Mouse (Mus musculus): ENCODE results near the gene Stom.

Stom gene

DNA sequence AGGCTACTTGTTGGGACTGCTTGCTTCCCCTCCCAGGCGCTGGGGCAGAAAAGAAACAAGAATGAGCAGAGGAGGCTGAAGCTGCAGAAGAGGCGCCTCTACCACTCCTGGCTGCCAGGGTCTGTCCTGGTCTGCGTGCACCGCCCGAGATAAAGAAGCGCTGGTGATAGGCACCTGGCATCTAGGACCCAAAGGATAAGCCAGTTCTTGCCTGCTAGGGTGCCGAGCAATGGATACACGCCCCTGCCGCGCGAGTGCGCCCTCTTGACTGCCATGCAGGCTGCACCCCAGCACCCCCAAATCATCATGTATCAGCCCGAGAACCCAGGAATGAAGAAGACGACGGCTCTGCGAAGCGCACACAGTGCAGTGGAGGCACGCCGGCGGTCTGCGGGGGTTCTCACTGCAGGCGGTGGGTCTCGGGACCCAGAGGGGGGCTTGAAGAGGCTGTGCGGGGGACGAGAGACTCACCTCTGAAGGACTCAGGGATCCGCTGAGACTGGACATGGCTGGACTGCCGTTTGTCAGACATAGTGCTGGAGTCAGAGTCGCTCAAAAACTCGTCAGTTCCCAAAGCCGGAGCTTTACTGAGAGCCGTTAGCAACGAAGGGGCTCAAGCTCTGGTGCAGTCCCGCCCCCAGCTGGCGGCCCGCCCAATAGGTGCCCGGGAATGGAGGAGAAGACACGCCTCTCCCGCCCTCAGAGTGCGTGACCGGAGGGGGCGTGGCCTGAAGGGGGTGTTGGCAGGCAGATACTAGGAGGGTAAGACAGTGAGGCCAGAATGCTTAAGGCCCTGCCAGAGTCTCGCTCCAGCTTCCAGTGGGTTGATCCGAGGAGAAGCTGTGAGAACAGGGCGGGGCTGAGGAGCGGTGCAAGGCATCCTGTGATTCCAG, at the start of gene Stom:
Stom (minus strand) TSS at position 589 of the 893 bp plus-strand sequence.
- Histone ChIP-seq H3K4me3 (replicated peaks; ENCODE audit: low read length) (peak within 1 kb of the TSS; percentile 90), H3K36me3 (ENCODE audit: insufficient read depth, low read length) (no peaks in the 10 kb centered on the region), H3K4me1 (replicated peaks; ENCODE audit: low read depth, low read length) (peaks cover 35% of the 10 kb centered on the region), H3K9me3 (ENCODE audit: low read length) (no peaks in the 10 kb centered on the region), H3K27me3 (ENCODE audit: insufficient read depth, low read length) (peaks cover 16% of the 10 kb centered on the region)
- TF ChIP-seq CTCF (conservative IDR thresholded peaks at IDR 0.05; ENCODE audit: low read length) (no peak), NANOG (IDR thresholded peaks at IDR 0.05; ENCODE audit: borderline replicate concordance, low read length) (no peak), POU5F1 (IDR thresholded peaks at IDR 0.05; ENCODE audit: borderline replicate concordance, low read length) (no peak)

DNA sequence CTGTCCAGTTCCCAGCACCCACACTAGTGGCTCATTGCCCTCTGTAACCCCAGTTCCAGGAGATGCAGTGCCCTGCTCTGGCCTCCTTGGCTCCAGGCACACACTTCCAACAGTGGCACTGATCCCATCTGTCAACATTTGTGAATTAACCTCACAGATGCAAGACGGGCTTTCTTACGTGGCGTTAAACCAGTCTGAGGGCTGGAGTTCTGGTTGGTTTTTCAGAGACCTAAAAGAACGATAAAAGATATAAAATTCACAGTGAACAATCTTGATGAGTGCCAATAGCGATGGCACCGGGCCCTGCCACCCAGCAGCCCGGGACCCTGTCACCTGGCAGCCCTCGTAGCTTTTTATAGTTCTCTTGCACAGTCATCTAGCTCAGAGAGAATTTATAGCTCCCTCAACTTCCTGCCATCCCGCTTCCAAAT, 48.7 kb upstream of the Stom start:
- H3K4me3 ChIP-seq (replicated peaks; ENCODE audit: low read length) = no peak overlapping the region
- TF ChIP-seq NANOG (IDR thresholded peaks at IDR 0.05; ENCODE audit: borderline replicate concordance, low read length) = no peak
- TF ChIP-seq CTCF (conservative IDR thresholded peaks at IDR 0.05; ENCODE audit: low read length) = no peak
- TF ChIP-seq POU5F1 (IDR thresholded peaks at IDR 0.05; ENCODE audit: borderline replicate concordance, low read length) = no peak
- H3K36me3 ChIP-seq (ENCODE audit: insufficient read depth, low read length) = no peaks in the 10 kb centered on the region
- H3K4me1 ChIP-seq (replicated peaks; ENCODE audit: low read depth, low read length) = no peaks in the 10 kb centered on the region
- no peaks in the 10 kb centered on the region; the same call in 1 of the 2 replicates for H3K27me3 ChIP-seq (ENCODE audit: insufficient read depth, low read length)
- H3K9me3 ChIP-seq (ENCODE audit: low read length) = peaks cover 8% of the 10 kb centered on the region; the same call in 1 of the 2 replicates

DNA sequence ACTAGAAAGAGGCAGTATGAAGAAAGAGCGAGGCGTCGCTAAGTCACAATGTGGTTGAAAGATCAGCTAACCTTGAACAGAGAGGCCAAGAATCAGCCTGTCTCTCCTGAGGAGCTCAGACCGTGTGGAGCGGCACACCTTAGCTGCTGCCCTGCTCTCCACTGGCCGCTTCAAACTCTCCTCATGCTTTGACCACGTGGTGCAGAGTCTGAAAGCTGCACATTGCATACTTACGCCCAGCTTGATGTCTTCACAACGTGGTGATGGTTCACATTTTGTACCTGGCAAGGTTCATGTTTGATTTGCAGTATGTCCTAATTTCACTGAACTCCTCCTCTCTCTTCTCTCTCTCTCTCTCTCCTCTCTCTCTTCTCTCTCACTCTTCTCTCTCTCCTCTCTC, 42.5 kb upstream of the Stom start:
- H3K9me3 ChIP-seq (ENCODE audit: low read length) = no peaks in the 10 kb centered on the region
- TF ChIP-seq CTCF (conservative IDR thresholded peaks at IDR 0.05; ENCODE audit: low read length) (no peak), NANOG (IDR thresholded peaks at IDR 0.05; ENCODE audit: borderline replicate concordance, low read length) (no peak), POU5F1 (IDR thresholded peaks at IDR 0.05; ENCODE audit: borderline replicate concordance, low read length) (no peak)
- no peaks in the 10 kb centered on the region for H3K36me3 ChIP-seq (ENCODE audit: insufficient read depth, low read length)
- no peaks in the 10 kb centered on the region for H3K27me3 ChIP-seq (ENCODE audit: insufficient read depth, low read length)
- no peaks in the 10 kb centered on the region for H3K4me1 ChIP-seq (replicated peaks; ENCODE audit: low read depth, low read length)
- H3K4me3 ChIP-seq (replicated peaks; ENCODE audit: low read length) = no peak overlapping the region

DNA sequence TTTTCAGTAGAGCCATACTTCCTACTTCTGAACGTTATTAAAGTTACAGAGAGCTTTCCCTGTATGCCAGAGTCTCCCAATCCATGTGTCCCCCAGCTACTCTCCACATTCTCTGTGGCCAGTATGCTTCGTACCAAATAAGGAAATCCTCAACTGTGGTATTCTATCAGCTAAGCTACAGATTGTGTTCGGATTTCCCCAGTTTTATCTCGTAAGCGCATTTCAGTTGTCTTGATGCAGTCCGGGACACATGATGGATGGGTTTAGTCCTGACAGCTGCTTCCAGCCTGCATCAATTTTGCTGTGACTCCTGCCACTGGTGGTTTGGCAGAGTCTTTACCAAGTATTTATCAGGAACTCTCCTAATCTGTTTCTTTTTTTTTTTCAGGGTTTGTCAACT, 40.8 kb upstream of the Stom start:
- H3K27me3 ChIP-seq (ENCODE audit: insufficient read depth, low read length) = no peaks in the 10 kb centered on the region
- no peaks in the 10 kb centered on the region for H3K4me1 ChIP-seq (replicated peaks; ENCODE audit: low read depth, low read length)
- no peak overlapping the region for H3K4me3 ChIP-seq (replicated peaks; ENCODE audit: low read length)
- no peaks in the 10 kb centered on the region for H3K36me3 ChIP-seq (ENCODE audit: insufficient read depth, low read length)
- TF ChIP-seq POU5F1 (IDR thresholded peaks at IDR 0.05; ENCODE audit: borderline replicate concordance, low read length) = no peak
- H3K9me3 ChIP-seq (ENCODE audit: low read length) = no peaks in the 10 kb centered on the region

DNA sequence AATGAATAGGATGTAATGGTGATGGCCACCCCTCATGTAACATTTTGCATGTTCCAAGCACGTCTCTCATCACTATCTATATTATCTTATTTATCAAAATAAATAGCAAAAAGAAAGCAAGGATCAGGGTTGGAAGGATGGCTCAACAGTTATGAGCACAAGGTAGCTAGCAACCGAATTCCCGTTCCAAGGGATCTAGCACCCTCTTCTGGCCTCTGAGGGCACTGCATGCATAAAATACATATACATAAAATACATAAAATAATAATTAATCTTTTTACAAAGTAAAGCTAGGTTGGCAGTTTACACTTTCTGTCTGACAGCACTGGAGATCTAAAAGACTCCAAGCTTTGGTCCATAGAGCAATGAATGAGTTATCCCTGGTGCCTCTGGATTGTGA, 36.2 kb upstream of the Stom start:
- no peaks in the 10 kb centered on the region for H3K27me3 ChIP-seq (ENCODE audit: insufficient read depth, low read length)
- peak; percentile 91 for TF ChIP-seq CTCF (conservative IDR thresholded peaks at IDR 0.05; ENCODE audit: low read length)
- TF ChIP-seq NANOG (IDR thresholded peaks at IDR 0.05; ENCODE audit: borderline replicate concordance, low read length) = no peak
- no peak for TF ChIP-seq POU5F1 (IDR thresholded peaks at IDR 0.05; ENCODE audit: borderline replicate concordance, low read length)
- no peaks in the 10 kb centered on the region for H3K36me3 ChIP-seq (ENCODE audit: insufficient read depth, low read length)
- no peaks in the 10 kb centered on the region for H3K9me3 ChIP-seq (ENCODE audit: low read length)
- H3K4me3 ChIP-seq (replicated peaks; ENCODE audit: low read length) = no peak overlapping the region
- peaks cover 9% of the 10 kb centered on the region; the same call in 1 of the 2 replicates for H3K4me1 ChIP-seq (replicated peaks; ENCODE audit: low read depth, low read length)

DNA sequence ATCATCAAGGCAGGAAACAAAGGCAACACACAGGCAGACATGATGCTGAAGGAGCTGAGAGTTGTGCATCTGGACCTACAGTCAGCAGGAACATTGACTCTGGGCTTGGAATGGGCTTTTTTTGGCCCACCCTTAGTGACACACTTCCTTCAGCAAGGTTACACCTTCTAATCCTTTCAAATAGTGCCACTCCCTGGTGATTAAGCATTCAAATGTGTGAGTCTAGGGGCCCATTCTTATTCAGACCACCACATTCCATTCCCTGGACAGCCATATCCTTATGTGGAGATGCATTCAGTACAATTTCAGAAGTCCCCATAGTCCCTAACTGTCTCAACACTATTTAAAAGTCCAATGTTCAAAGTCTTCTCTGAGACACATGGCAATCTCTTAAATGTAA, 33.9 kb upstream of the Stom start:
- peaks cover 12% of the 10 kb centered on the region; the same call in 1 of the 2 replicates for H3K4me1 ChIP-seq (replicated peaks; ENCODE audit: low read depth, low read length)
- no peak overlapping the region for H3K4me3 ChIP-seq (replicated peaks; ENCODE audit: low read length)
- no peak for TF ChIP-seq POU5F1 (IDR thresholded peaks at IDR 0.05; ENCODE audit: borderline replicate concordance, low read length)
- TF ChIP-seq CTCF (conservative IDR thresholded peaks at IDR 0.05; ENCODE audit: low read length) = no peak
- no peak for TF ChIP-seq NANOG (IDR thresholded peaks at IDR 0.05; ENCODE audit: borderline replicate concordance, low read length)
- no peaks in the 10 kb centered on the region for H3K27me3 ChIP-seq (ENCODE audit: insufficient read depth, low read length)
- H3K9me3 ChIP-seq (ENCODE audit: low read length) = no peaks in the 10 kb centered on the region
- no peaks in the 10 kb centered on the region for H3K36me3 ChIP-seq (ENCODE audit: insufficient read depth, low read length)

DNA sequence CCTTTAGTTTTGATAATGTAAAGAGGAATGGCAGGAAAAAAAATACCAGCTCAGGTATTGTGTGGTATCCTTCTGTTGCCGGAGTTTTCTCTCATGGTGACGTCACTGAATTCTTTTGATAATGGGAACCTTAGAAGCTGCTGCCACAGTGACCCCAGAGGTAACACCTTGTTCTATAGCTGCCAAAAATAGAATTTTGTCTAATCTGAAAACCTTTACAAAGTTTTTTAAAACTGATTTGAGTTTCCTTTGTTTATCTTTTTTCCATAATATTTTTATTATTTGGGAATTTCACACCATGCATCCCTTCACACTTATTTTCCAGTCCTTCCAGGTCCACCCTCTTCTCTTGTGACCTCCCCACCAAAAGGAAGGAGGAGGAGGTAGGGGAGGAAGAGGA, 30.9 kb upstream of the Stom start, which contains the start of gene 4930568D16Rik:
4930568D16Rik (minus strand) TSS at position 101 of the 400 bp plus-strand sequence.
- TF ChIP-seq NANOG (IDR thresholded peaks at IDR 0.05; ENCODE audit: borderline replicate concordance, low read length) (no peak), POU5F1 (IDR thresholded peaks at IDR 0.05; ENCODE audit: borderline replicate concordance, low read length) (no peak)
- Histone ChIP-seq H3K9me3 (ENCODE audit: low read length) (peaks cover 4% of the 10 kb centered on the region), H3K4me1 (replicated peaks; ENCODE audit: low read depth, low read length) (peaks cover 12% of the 10 kb centered on the region; the same call in 1 of the 2 replicates), H3K27me3 (ENCODE audit: insufficient read depth, low read length) (no peaks in the 10 kb centered on the region; the same call in 1 of the 2 replicates), H3K36me3 (ENCODE audit: insufficient read depth, low read length) (no peaks in the 10 kb centered on the region), H3K4me3 (replicated peaks; ENCODE audit: low read length) (no peak within 1 kb of the TSS)

DNA sequence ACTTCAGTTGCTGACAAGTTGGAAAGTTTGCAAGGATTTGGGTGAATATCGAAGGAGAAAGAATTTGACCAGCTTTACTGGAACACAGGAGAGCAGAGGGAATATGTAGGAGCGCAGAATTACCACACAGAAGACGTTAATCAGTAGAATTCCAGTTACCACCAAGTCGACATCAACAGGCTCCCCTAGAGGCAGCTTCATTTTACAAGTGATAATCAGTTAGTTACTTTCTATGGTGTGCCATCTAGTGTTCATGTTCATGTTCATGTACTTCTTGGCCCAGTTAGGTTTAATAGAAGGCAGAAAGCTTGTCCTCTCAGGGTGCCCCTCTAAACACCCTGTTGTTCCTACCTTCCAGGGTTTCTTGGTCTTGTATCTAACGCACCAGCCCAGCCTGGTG, 12.4 kb upstream of the Stom start:
- Histone ChIP-seq H3K4me1 (replicated peaks; ENCODE audit: low read depth, low read length) (no peaks in the 10 kb centered on the region), H3K4me3 (replicated peaks; ENCODE audit: low read length) (no peak overlapping the region), H3K27me3 (ENCODE audit: insufficient read depth, low read length) (peaks cover 2% of the 10 kb centered on the region; the same call in 1 of the 2 replicates), H3K36me3 (ENCODE audit: insufficient read depth, low read length) (no peaks in the 10 kb centered on the region), H3K9me3 (ENCODE audit: low read length) (no peaks in the 10 kb centered on the region)
- TF ChIP-seq NANOG (IDR thresholded peaks at IDR 0.05; ENCODE audit: borderline replicate concordance, low read length) (no peak), CTCF (conservative IDR thresholded peaks at IDR 0.05; ENCODE audit: low read length) (no peak), POU5F1 (IDR thresholded peaks at IDR 0.05; ENCODE audit: borderline replicate concordance, low read length) (no peak)

Measured in E14TG2a.4 (cell line).